Mouse (Mus musculus) cortical plate, adult 2 months (tissue): ENCODE measurements around the gene Cyp8b1.

Source experiments
- CTCF ChIP-seq: fragments of 200-500 bp; IDR thresholded peaks from 2 replicates; pipeline ENCODE4 v1.5.1; 2011; ENCODE audit warnings: mild to moderate bottlenecking, control low read depth, low read length; ENCODE audit not compliant: insufficient read depth; ENCODE audit errors: extremely low read depth
- POLR2A ChIP-seq: fragments of 200-500 bp; IDR thresholded peaks from 2 replicates; pipeline ENCODE4 v1.6.1; 2011; ENCODE audit warnings: mild to moderate bottlenecking, low read length, control low read depth; ENCODE audit not compliant: insufficient read depth; ENCODE audit errors: extremely low read depth

DNA sequence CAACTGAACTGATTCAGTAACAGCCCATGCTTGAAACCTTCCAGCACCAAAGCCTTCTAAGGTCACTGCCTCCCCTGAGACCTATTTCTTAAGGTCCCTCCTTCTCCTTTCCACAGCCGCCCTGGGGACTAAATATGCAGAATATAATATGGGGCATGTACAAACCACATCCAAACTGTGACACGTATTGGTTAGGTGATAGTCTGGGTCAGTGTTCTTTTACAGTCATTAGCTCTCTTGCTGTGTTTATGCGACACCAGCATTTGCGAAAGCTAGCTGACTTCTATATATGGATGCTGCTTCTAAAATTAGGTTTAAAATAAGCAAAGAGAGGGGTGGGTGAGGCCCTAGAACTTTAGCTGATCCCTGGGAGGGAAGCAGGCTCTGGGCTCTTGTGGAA is 19.3 kb downstream of the Cyp8b1 start:
- no peak for TF ChIP-seq POLR2A
- TF ChIP-seq CTCF = no peak
